ENCODE assay signal across 13 mouse cellular contexts in genomic region chr8:64877630-64878312, GRCm38 (mm10). TPM values are rescaled to one million over a fixed set of nuclear protein-coding genes. Genes with fewer than 3 reads are reported as not detected.
DNase-seq lines count a peak whose midpoint lies in the region; ATAC-seq and TF ChIP-seq lines count a peak whose summit lies in the region.
"Had no signal": no experiment of that assay in that cellular context is flagged by ENCODE, and none has a peak within 500 bp of the region (broad histone marks: within the 10 kb centered on the region; RNA-seq: fewer than 3 reads in every experiment).

No protein-coding gene starts in this region.

- peak; percentile 21; the same call in 1 of the 2 replicates for ATAC-seq in intestine, embryonic 16.5 days
- no peak for ATAC-seq in intestine, postnatal 0 days
- no peak for ATAC-seq in inflammation-experienced regulatory T-cells, adult 6 months

- H3K4me2 ChIP-seq in intestine, embryonic 16.5 days (ENCODE audit: low read depth, low read length), result no peak overlapping the region
- H3K4me2 ChIP-seq in intestine, postnatal 0 days (replicated peaks; ENCODE audit: low read depth), result no peak overlapping the region
- H3K4me2 ChIP-seq: heart, embryonic 15.5 days; limb, embryonic 15.5 days; midbrain, embryonic 11.5 days had no signal

- no peak overlapping the region for H3K9ac ChIP-seq in intestine, embryonic 16.5 days (ENCODE audit: low read depth, low read length)
- no peak overlapping the region for H3K9ac ChIP-seq in intestine, postnatal 0 days (ENCODE audit: low read depth, low read length)
- H3K9ac ChIP-seq: heart, embryonic 15.5 days; limb, embryonic 15.5 days had no signal

- TF ChIP-seq CTCF in intestine, postnatal 0 days (IDR thresholded peaks at IDR 0.05; ENCODE audit: low read depth), result no peak

- intact Hi-C loops in left cerebral cortex, postnatal 10 days (cut with DNase I), result no loop called here

- DNase-seq in 3T3-L1 (ENCODE audit: low read depth, low spot score), result peak; percentile 55
- peak; percentile 41 for DNase-seq in adrenal gland, postnatal 10 days
- DNase-seq in kidney, postnatal 25 days, result peak; percentile 57 to 58
- DNase-seq in left cerebral cortex, postnatal 10 days (ENCODE audit: extremely low spot score in 1 of 2, low spot score in 2 of 2), result no peak
- no peak for DNase-seq in right cerebral cortex, postnatal 25 days
- DNase-seq: cerebellum, adult 9-10 months had no signal

- no peak overlapping the region for H3K4me3 ChIP-seq in intestine, embryonic 16.5 days (ENCODE audit: low read length)
- no peak overlapping the region for H3K4me3 ChIP-seq in intestine, postnatal 0 days (ENCODE audit: low read depth, low read length)
- H3K4me3 ChIP-seq: heart, embryonic 15.5 days; left cerebral cortex, adult 2 months; limb, embryonic 15.5 days had no signal

- H3K27ac ChIP-seq in intestine, embryonic 16.5 days (ENCODE audit: low read length), result no peak overlapping the region
- no peak overlapping the region for H3K27ac ChIP-seq in intestine, postnatal 0 days (ENCODE audit: low read depth, low read length)
- H3K27ac ChIP-seq: heart, embryonic 15.5 days; left cerebral cortex, adult 2 months; limb, embryonic 15.5 days had no signal

- H3K27me3 ChIP-seq in intestine, embryonic 16.5 days (replicated peaks; ENCODE audit: control insufficient read depth, insufficient read depth, low read length), result no peaks in the 10 kb centered on the region
- no peaks in the 10 kb centered on the region for H3K27me3 ChIP-seq in intestine, postnatal 0 days (replicated peaks; ENCODE audit: control insufficient read depth, insufficient read depth, low read length)
- H3K27me3 ChIP-seq: heart, embryonic 15.5 days; limb, embryonic 15.5 days had no signal

- WGBS in intestine, embryonic 16.5 days, result 83% methylated on average over 22 of the region's 22 CpGs
- WGBS in intestine, postnatal 0 days, result 75% methylated on average over 22 of the region's 22 CpGs

- no peaks in the 10 kb centered on the region for H3K9me3 ChIP-seq in intestine, embryonic 16.5 days (ENCODE audit: control insufficient read depth, low read length)
- H3K9me3 ChIP-seq in intestine, postnatal 0 days (ENCODE audit: control insufficient read depth), result no peaks in the 10 kb centered on the region
- H3K9me3 ChIP-seq: heart, embryonic 15.5 days; limb, embryonic 15.5 days had no signal

- H3K36me3 ChIP-seq in intestine, embryonic 16.5 days (ENCODE audit: control insufficient read depth, insufficient read depth, low read length), result no peaks in the 10 kb centered on the region
- no peaks in the 10 kb centered on the region for H3K36me3 ChIP-seq in intestine, postnatal 0 days (ENCODE audit: control insufficient read depth, insufficient read depth)
- H3K36me3 ChIP-seq: heart, embryonic 15.5 days; limb, embryonic 15.5 days had no signal

- 0 out of 2 replicates have a peak, but pooled peaks cover 2% of the 10 kb centered on the region for H3K4me1 ChIP-seq in intestine, embryonic 16.5 days (ENCODE audit: control insufficient read depth, insufficient read depth, low read length)
- H3K4me1 ChIP-seq in intestine, postnatal 0 days (replicated peaks; ENCODE audit: control insufficient read depth, insufficient read depth, low read length), result no peaks in the 10 kb centered on the region
- H3K4me1 ChIP-seq: limb, embryonic 15.5 days had no signal

RNA-seq across cellular contexts. Expression of gene Klhl2, which starts 28.0 kb away (rescaled TPM):
- polyA plus RNA-seq in intestine, embryonic 16.5 days (2015; fragmentation: Nextera tagmentation; extraction: Ambion mirVana), result 5.1 and 5.6 TPM in 2 replicates
- polyA plus RNA-seq in intestine, postnatal 0 days (2015; fragmentation: Nextera tagmentation; extraction: Ambion mirVana), result 9.9 and 10.7 TPM in 2 replicates
- total RNA-seq in adrenal gland, postnatal 10 days (2021), result 10 to 100 TPM; 32.2 to 35.5 TPM
- total RNA-seq in left cerebral cortex, postnatal 10 days (2021), result 100 to 1,000 TPM; 124 to 128 TPM
- polyA plus RNA-seq in inflammation-experienced regulatory T-cells, adult 6 months (2017; shearing (Covaris generic)), result 1 to 10 TPM; 4.5 to 7.6 (median 6.8) TPM

Comparison
In these comparisons a context has a peak if more than half of its experiments do, and no peak if none do; other contexts are left out.
1. DNase-seq: peak in 3T3-L1 (single experiment), adrenal gland, postnatal 10 days (single experiment) and kidney, postnatal 25 days (2 of 2); none in left cerebral cortex, postnatal 10 days (0 of 2) and right cerebral cortex, postnatal 25 days (single experiment).